Comparison of ENCODE assay signal across 10 mouse cellular contexts in the genomic region with DNA sequence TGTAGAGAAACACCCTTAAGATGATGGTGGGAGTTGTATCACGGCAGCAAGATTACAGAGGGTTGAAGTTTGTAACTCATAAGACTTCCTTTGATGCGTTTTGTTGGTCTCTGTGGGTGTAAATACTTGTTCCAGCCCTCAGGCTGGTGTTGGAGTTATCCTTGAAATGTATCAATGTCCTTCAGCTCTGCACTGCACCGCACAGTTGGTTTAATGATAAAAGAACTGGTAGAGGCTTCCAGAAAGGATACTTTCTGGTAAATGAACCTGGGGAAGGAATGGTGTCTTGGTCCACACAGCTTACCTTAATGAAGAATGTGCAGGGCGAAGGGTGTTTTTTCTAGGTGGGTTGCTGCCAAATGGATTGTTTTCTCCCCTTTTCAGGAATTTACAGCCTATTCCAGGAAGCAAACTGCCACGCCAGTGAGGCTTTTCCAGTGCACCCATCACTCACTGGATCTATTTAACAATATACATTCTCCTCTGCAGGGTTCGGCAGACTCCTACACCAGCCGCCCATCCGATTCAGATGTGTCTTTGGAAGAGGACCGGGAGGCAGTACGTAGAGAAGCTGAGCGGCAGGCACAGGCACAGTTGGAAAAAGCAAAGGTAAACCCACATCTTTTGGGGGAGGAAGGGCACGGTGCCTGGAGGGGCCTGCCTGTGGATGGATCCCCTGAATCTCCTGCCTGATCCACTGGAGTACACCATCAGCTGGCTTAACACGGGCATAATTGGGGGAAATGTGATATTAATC.
DNase-seq lines count a peak whose midpoint lies in the region; ATAC-seq and TF ChIP-seq lines count a peak whose summit lies in the region.
"Had no signal": no experiment of that assay in that cellular context is flagged by ENCODE, and none has a peak within 500 bp of the region (broad histone marks: within the 10 kb centered on the region; RNA-seq: fewer than 3 reads in every experiment).

No protein-coding gene starts in this region.

- H3K4me1 ChIP-seq in kidney, embryonic 16.5 days (ENCODE audit: insufficient read depth, low read length) = peaks cover 13% of the 10 kb centered on the region
- no peaks in the 10 kb centered on the region for H3K4me1 ChIP-seq in kidney, adult 2 months (ENCODE audit: control insufficient read depth, insufficient read depth, low read length)
- H3K4me1 ChIP-seq in embryonic facial prominence, embryonic 13.5 days = peaks cover 21% of the 10 kb centered on the region
- peaks cover 27% of the 10 kb centered on the region for H3K4me1 ChIP-seq in hindbrain, embryonic 15.5 days (replicated peaks)
- H3K4me1 ChIP-seq in midbrain, postnatal 0 days (ENCODE audit: insufficient read depth, low read length) = peaks cover 3% of the 10 kb centered on the region; the same call in 1 of the 2 replicates
- H3K4me1 ChIP-seq: liver, embryonic 13.5 days had no signal

- H3K36me3 ChIP-seq in kidney, embryonic 16.5 days (ENCODE audit: insufficient read depth, low read length) = no peaks in the 10 kb centered on the region
- no peaks in the 10 kb centered on the region for H3K36me3 ChIP-seq in kidney, adult 2 months (ENCODE audit: control insufficient read depth, insufficient read depth, low read length)
- H3K36me3 ChIP-seq in embryonic facial prominence, embryonic 13.5 days = no peaks in the 10 kb centered on the region
- no peaks in the 10 kb centered on the region for H3K36me3 ChIP-seq in hindbrain, embryonic 15.5 days
- no peaks in the 10 kb centered on the region for H3K36me3 ChIP-seq in midbrain, postnatal 0 days (ENCODE audit: insufficient read depth, low read length)
- H3K36me3 ChIP-seq: G1E; liver, embryonic 13.5 days had no signal

- peak overlapping the region; percentile 39 for H3K4me3 ChIP-seq in kidney, embryonic 16.5 days (ENCODE audit: low read length)
- H3K4me3 ChIP-seq in kidney, adult 2 months (ENCODE audit: insufficient read depth, low read depth, low read length) = no peak overlapping the region; the same call in 1 of the 2 replicates
- H3K4me3 ChIP-seq in embryonic facial prominence, embryonic 13.5 days = no peak overlapping the region
- H3K4me3 ChIP-seq in hindbrain, embryonic 15.5 days = peak overlapping the region; percentile 41
- peak overlapping the region; percentile 52 for H3K4me3 ChIP-seq in midbrain, postnatal 0 days (ENCODE audit: low read depth, low read length)
- H3K4me3 ChIP-seq: liver, embryonic 13.5 days had no signal

- H3K4me2 ChIP-seq in kidney, embryonic 16.5 days (replicated peaks; ENCODE audit: low read depth, low read length) = peak overlapping the region; percentile 60
- peak overlapping the region; percentile 54 for H3K4me2 ChIP-seq in embryonic facial prominence, embryonic 13.5 days
- H3K4me2 ChIP-seq in hindbrain, embryonic 15.5 days = peak overlapping the region; percentile 56
- H3K4me2 ChIP-seq in midbrain, postnatal 0 days (ENCODE audit: low read depth, low read length, poor library complexity, severe bottlenecking) = peak overlapping the region; percentile 72
- H3K4me2 ChIP-seq: liver, embryonic 13.5 days had no signal

- no peak for TF ChIP-seq POLR2A in kidney, adult 2 months (IDR thresholded peaks at IDR 0.05; ENCODE audit: low read depth, low read length)

- H3K9ac ChIP-seq in kidney, embryonic 16.5 days (replicated peaks; ENCODE audit: low read length) = no peak overlapping the region
- no peak overlapping the region for H3K9ac ChIP-seq in embryonic facial prominence, embryonic 13.5 days
- peak overlapping the region; percentile 46 for H3K9ac ChIP-seq in hindbrain, embryonic 15.5 days
- peak overlapping the region; percentile 61 for H3K9ac ChIP-seq in midbrain, postnatal 0 days (replicated peaks; ENCODE audit: low read length, poor library complexity, severe bottlenecking)
- H3K9ac ChIP-seq: liver, embryonic 13.5 days had no signal

- H3K9me3 ChIP-seq in kidney, embryonic 16.5 days (ENCODE audit: low read length) = no peaks in the 10 kb centered on the region
- H3K9me3 ChIP-seq in embryonic facial prominence, embryonic 13.5 days = no peaks in the 10 kb centered on the region
- H3K9me3 ChIP-seq in hindbrain, embryonic 15.5 days = no peaks in the 10 kb centered on the region
- no peaks in the 10 kb centered on the region for H3K9me3 ChIP-seq in midbrain, postnatal 0 days (ENCODE audit: low read length)
- H3K9me3 ChIP-seq: G1E; liver, embryonic 13.5 days had no signal

- no peaks in the 10 kb centered on the region for H3K27me3 ChIP-seq in kidney, embryonic 16.5 days (ENCODE audit: insufficient read depth, low read length)
- 0 out of 2 replicates have a peak, but pooled peaks cover 1% of the 10 kb centered on the region for H3K27me3 ChIP-seq in kidney, adult 2 months (replicated peaks; ENCODE audit: control insufficient read depth, insufficient read depth, low read length)
- H3K27me3 ChIP-seq in embryonic facial prominence, embryonic 13.5 days = no peaks in the 10 kb centered on the region
- no peaks in the 10 kb centered on the region for H3K27me3 ChIP-seq in hindbrain, embryonic 15.5 days
- no peaks in the 10 kb centered on the region for H3K27me3 ChIP-seq in midbrain, postnatal 0 days (ENCODE audit: insufficient read depth, low read length)
- H3K27me3 ChIP-seq: liver, embryonic 13.5 days had no signal

- TF ChIP-seq CTCF in kidney, adult 2 months (conservative IDR thresholded peaks at IDR 0.05; ENCODE audit: insufficient read depth, insufficient read length, low read depth, low read length) = no peak
- no peak for TF ChIP-seq CTCF in midbrain, postnatal 0 days (IDR thresholded peaks at IDR 0.05)

- no peak for ATAC-seq in kidney, embryonic 16.5 days (ENCODE audit: low FRiP score, low TSS enrichment)
- ATAC-seq in embryonic facial prominence, embryonic 13.5 days (ENCODE audit: insufficient number of reproducible peaks, insufficient read depth, low FRiP score, low TSS enrichment, low read depth) = no peak
- peak; percentile 49 for ATAC-seq in hindbrain, embryonic 15.5 days (ENCODE audit: low FRiP score, low read depth)
- peak; percentile 12; the same call in 1 of the 2 replicates for ATAC-seq in midbrain, postnatal 0 days (ENCODE audit: low FRiP score)

- WGBS in kidney, embryonic 16.5 days = 34% methylated on average over 13 of the region's 13 CpGs
- WGBS in kidney, adult 2 months = 33% methylated on average over 13 of the region's 13 CpGs
- 39% methylated on average over 13 of the region's 13 CpGs for WGBS in embryonic facial prominence, embryonic 13.5 days
- WGBS in hindbrain, embryonic 15.5 days = 34% methylated on average over 13 of the region's 13 CpGs
- WGBS in midbrain, postnatal 0 days = 27% methylated on average over 13 of the region's 13 CpGs

- no peak for DNase-seq in kidney, adult 2 months
- DNase-seq in midbrain, postnatal 0 days (ENCODE audit: low spot score) = peak; percentile 8
- no peak for DNase-seq in thymus, postnatal 4 days
- DNase-seq in thymus, adult 18-20 months = no peak
- no peak for DNase-seq in embryo, embryonic 10.5 days (ENCODE audit: low spot score)
- DNase-seq: liver, embryonic 13.5 days had no signal

- H3K27ac ChIP-seq in kidney, embryonic 16.5 days (ENCODE audit: low read length) = no peak overlapping the region
- H3K27ac ChIP-seq in kidney, adult 2 months (ENCODE audit: insufficient read depth, low read depth, low read length) = no peak overlapping the region
- no peak overlapping the region for H3K27ac ChIP-seq in embryonic facial prominence, embryonic 13.5 days
- H3K27ac ChIP-seq in hindbrain, embryonic 15.5 days (replicated peaks) = peak overlapping the region; percentile 69
- H3K27ac ChIP-seq in midbrain, postnatal 0 days (ENCODE audit: low read depth, low read length) = peak overlapping the region; percentile 74
- H3K27ac ChIP-seq: liver, embryonic 13.5 days had no signal

Comparison
In these comparisons a context has a peak if more than half of its experiments do, and no peak if none do; other contexts are left out.
1. H3K4me3 ChIP-seq: peak in kidney, embryonic 16.5 days (single experiment), hindbrain, embryonic 15.5 days (single experiment) and midbrain, postnatal 0 days (single experiment); none in kidney, adult 2 months (single experiment) and embryonic facial prominence, embryonic 13.5 days (single experiment).
2. ATAC-seq: peak in hindbrain, embryonic 15.5 days (single experiment) and midbrain, postnatal 0 days (single experiment); none in kidney, embryonic 16.5 days (single experiment) and embryonic facial prominence, embryonic 13.5 days (single experiment).
3. H3K27ac ChIP-seq: peak in hindbrain, embryonic 15.5 days (single experiment) and midbrain, postnatal 0 days (single experiment); none in kidney, embryonic 16.5 days (single experiment), kidney, adult 2 months (single experiment) and embryonic facial prominence, embryonic 13.5 days (single experiment).
4. H3K9ac ChIP-seq: peak in hindbrain, embryonic 15.5 days (single experiment) and midbrain, postnatal 0 days (single experiment); none in kidney, embryonic 16.5 days (single experiment) and embryonic facial prominence, embryonic 13.5 days (single experiment).
5. Peak in every context shown above with its lines, with median percentiles within 50 percentile points of each other: H3K4me2 ChIP-seq.